Mouse (Mus musculus) G1E (cell line): Measurements from ENCODE around the gene Mrps31. TPM values are rescaled to one million over a fixed set of nuclear protein-coding genes. Genes with fewer than 3 reads are reported as not detected.
A peak's percentile ranks its signal among the peaks of the same experiment; 100 is the strongest.

Source experiments
- ATAC-seq: 2 replicates; pipeline ENCODE4 v1.8.0; 2016; ENCODE audit warnings: mild to moderate bottlenecking; ENCODE audit not compliant: insufficient number of reproducible peaks, poor library complexity, low FRiP score, severe bottlenecking; ENCODE audit errors: extremely low read depth
- DNase-seq: peaks from one replicate; pipeline ENCODE4 v3.0.0; 2012; ENCODE audit warnings: low spot score
- H3K27me3 ChIP-seq: 2 replicates; pipeline ENCODE4 v1.6.1; 2012; ENCODE audit warnings: mild to moderate bottlenecking, low read length, inconsistent platforms; ENCODE audit not compliant: insufficient read depth
- H3K36me3 ChIP-seq: replicated peaks from 2 replicates; pipeline ENCODE3; 2012; ENCODE audit warnings: mild to moderate bottlenecking, inconsistent platforms
- H3K4me1 ChIP-seq: 2 replicates; pipeline ENCODE4 v1.6.1; 2012; ENCODE audit warnings: low read depth, low read length, inconsistent platforms, mixed read lengths; ENCODE audit not compliant: insufficient read depth
- H3K4me3 ChIP-seq: 2 replicates; pipeline ENCODE4 v1.5.1; 2012; ENCODE audit warnings: low read depth, mild to moderate bottlenecking, inconsistent platforms, low read length, moderate library complexity, mixed read lengths
- H3K9me3 ChIP-seq: replicated peaks from 2 replicates; pipeline ENCODE4 v1.6.1; 2012; ENCODE audit warnings: inconsistent platforms
- CTCF ChIP-seq: IDR thresholded peaks from 2 replicates; pipeline ENCODE4 v1.5.1; 2012; ENCODE audit warnings: low read depth, low read length, inconsistent platforms, mixed read lengths
- GATA1 ChIP-seq: IDR thresholded peaks from 2 replicates; pipeline ENCODE4 v1.6.1; 2012; ENCODE audit warnings: borderline replicate concordance, low read length, inconsistent platforms, mixed read lengths
- GATA2 ChIP-seq: IDR thresholded peaks from 2 replicates; pipeline ENCODE4 v1.6.1; 2012; ENCODE audit warnings: low read depth, low read length, inconsistent platforms, borderline replicate concordance
- POLR2AphosphoS5 ChIP-seq: IDR thresholded peaks from 2 replicates; pipeline ENCODE4 v1.6.1; 2012; ENCODE audit warnings: low read depth, low read length, inconsistent platforms; ENCODE audit not compliant: insufficient replicate concordance
- TAL1 ChIP-seq: conservative IDR thresholded peaks from 2 replicates; pipeline ENCODE4 v1.6.1; 2012; ENCODE audit warnings: low read depth, low read length, inconsistent platforms, mixed read lengths
- polyA plus RNA-seq: library from polyadenylated mRNA; stranded (reverse); fragments of >175 nt; gene quantifications from 2 replicates; pipeline ENCODE4 v1.2.3, GENCODE M21; 2012
- total RNA-seq, 2 experiments: library from RNA; stranded (forward) in 1 of 2; stranded (reverse) in 1 of 2; fragments of 200-1000 nt in 1 of 2; fragments of >200 nt in 1 of 2; fragmentation: Nextera tagmentation in 1 of 2; gene quantifications; 2 replicates each; pipeline ENCODE4 v1.2.3; 2014 to 2017

The Mrps31 gene
- total and polyA plus RNA-seq, 3 experiments, result 2.5 to 31.1 (median 13.2) TPM

DNA sequence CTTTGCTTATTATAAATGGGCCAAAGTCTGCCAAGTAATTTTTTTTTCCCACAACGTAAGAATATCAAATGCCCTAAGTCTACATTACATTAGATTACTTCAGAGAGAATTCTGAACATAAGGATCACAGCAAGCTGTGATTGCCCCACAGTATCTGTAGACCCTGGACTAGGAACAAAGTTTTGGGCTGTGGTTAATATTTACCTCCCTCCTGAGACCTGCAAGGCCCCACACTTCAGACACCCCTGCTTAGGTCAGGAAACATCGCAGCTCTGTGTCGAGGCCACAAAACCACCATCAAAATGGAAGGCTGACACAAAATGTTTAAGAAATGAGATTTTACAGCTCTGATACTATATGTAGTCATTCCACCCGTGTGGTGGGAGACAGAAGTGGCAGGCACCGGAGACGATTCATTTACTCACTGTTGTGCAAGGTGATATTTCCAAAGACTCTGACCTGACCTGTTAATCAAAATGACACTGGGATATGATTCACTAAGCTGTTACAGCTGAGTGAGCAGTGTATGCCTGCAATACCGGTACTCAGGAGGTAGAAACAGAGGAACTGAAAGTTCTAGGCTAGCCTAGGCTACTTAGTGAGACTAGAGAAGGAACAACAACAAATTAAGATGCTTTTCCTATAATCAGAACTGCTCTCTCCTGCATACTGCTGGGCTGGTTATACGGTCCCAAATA is 20.2 kb upstream of the Mrps31 start:
- Histone ChIP-seq H3K27me3 (no peaks in the 10 kb centered on the region), H3K36me3 (peaks cover 89% of the 10 kb centered on the region), H3K4me1 (peaks cover 39% of the 10 kb centered on the region), H3K9me3 (no peaks in the 10 kb centered on the region), H3K4me3 (no peak overlapping the region)
- ATAC-seq, result no peak
- no peak for DNase-seq
- TF ChIP-seq GATA2, result no peak
- no peak for TF ChIP-seq POLR2AphosphoS5
- TF ChIP-seq CTCF, result no peak
- TF ChIP-seq TAL1, result no peak
- no peak for TF ChIP-seq GATA1

DNA sequence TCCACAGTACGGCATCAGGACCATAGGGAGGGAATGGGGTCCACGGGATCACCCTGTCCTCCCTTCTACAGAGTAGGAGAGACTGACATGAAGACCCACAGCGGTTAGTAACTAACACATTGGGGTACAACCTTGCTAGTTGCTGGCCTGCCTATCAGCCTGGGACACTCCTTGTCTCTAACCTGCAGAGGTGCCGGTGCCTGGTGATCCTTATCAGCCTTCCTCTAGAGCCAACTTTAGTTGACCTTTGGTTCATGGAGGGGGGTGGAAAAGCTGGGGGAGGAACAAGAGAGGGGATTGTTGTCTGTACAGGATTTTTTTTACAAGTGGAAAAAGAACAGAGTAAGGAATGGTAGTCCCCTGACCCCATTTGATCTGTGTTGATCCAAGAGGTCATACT is 16.7 kb upstream of the Mrps31 start:
- Histone ChIP-seq H3K9me3 (no peaks in the 10 kb centered on the region), H3K4me3 (no peak overlapping the region; the same call in 1 of the 2 replicates), H3K4me1 (peaks cover 63% of the 10 kb centered on the region), H3K36me3 (peaks cover 59% of the 10 kb centered on the region), H3K27me3 (no peaks in the 10 kb centered on the region)
- ATAC-seq (0 out of 2 replicates have a peak, but pooled peaks have one; percentile 36), DNase-seq (peak; percentile 28)
- TF ChIP-seq CTCF (no peak), TAL1 (peak; percentile 58), GATA2 (peak; percentile 48; the same call in 1 of the 2 replicates)

- peaks cover 62% of the 10 kb centered on the region for H3K4me1 ChIP-seq
- H3K9me3 ChIP-seq, result no peaks in the 10 kb centered on the region
- ATAC-seq (no peak), DNase-seq (no peak)
- TF ChIP-seq GATA1 (no peak), TAL1 (no peak)
- no peaks in the 10 kb centered on the region for H3K27me3 ChIP-seq
- H3K36me3 ChIP-seq, result peaks cover 52% of the 10 kb centered on the region
- no peak overlapping the region for H3K4me3 ChIP-seq
These were observed 15.9 kb upstream of the Mrps31 start for GRCm38 (mm10) chr8:22395256-22395655.

- H3K9me3 ChIP-seq, result no peaks in the 10 kb centered on the region
- DNase-seq (peak; percentile 17), ATAC-seq (no peak)
- no peak for TF ChIP-seq POLR2AphosphoS5
- TF ChIP-seq CTCF, result no peak
- no peaks in the 10 kb centered on the region for H3K27me3 ChIP-seq
- peak overlapping the region; percentile 88 for H3K4me3 ChIP-seq
- H3K36me3 ChIP-seq, result peaks cover 39% of the 10 kb centered on the region
- H3K4me1 ChIP-seq, result peaks cover 63% of the 10 kb centered on the region
These were observed 13.4 kb upstream of the Mrps31 start for GRCm38 (mm10) chr8:22397811-22398141.

GRCm38 (mm10) chr8:22398142-22398951 is 12.8 kb upstream of the Mrps31 start, which contains the start of gene Slc25a15:
TSS of gene Slc25a15 (minus strand) at chr8:22398597.
- DNase-seq (peak; percentile 91), ATAC-seq (peak; percentile 81)
- Histone ChIP-seq H3K4me3 (peak within 1 kb of the TSS; percentile 88), H3K4me1 (peaks cover 63% of the 10 kb centered on the region), H3K36me3 (peaks cover 35% of the 10 kb centered on the region), H3K27me3 (no peaks in the 10 kb centered on the region), H3K9me3 (no peaks in the 10 kb centered on the region)
- TF ChIP-seq GATA1 (no peak), TAL1 (no peak), GATA2 (no peak), POLR2AphosphoS5 (no peak)

- no peak for DNase-seq
- Histone ChIP-seq H3K9me3 (no peaks in the 10 kb centered on the region), H3K36me3 (peaks cover 26% of the 10 kb centered on the region), H3K27me3 (no peaks in the 10 kb centered on the region), H3K4me1 (peaks cover 56% of the 10 kb centered on the region), H3K4me3 (peak overlapping the region; percentile 88; the same call in 1 of the 2 replicates)
- no peak for TF ChIP-seq CTCF
- no peak for TF ChIP-seq GATA2
- TF ChIP-seq POLR2AphosphoS5, result no peak
- no peak for TF ChIP-seq TAL1
- ATAC-seq, result no peak
These were observed 11.8 kb upstream of the Mrps31 start for GRCm38 (mm10) chr8:22399285-22399880.
